Mouse (Mus musculus) spleen, embryonic (tissue): ENCODE measurements around the gene Olfr715.
"Not testable (repeated sequence)": the region's sequence is repeated elsewhere in the genome, so short reads cannot be mapped to it uniquely, and the experiment has no call there.

Experiments used
- CTCF ChIA-PET: fragments of 350-600 bp; sonication (Branson Sonifier 250); formaldehyde crosslinking; loops from one replicate; lab custom pipeline; 2022; lab: Charles Lee

Olfr715 gene

DNA sequence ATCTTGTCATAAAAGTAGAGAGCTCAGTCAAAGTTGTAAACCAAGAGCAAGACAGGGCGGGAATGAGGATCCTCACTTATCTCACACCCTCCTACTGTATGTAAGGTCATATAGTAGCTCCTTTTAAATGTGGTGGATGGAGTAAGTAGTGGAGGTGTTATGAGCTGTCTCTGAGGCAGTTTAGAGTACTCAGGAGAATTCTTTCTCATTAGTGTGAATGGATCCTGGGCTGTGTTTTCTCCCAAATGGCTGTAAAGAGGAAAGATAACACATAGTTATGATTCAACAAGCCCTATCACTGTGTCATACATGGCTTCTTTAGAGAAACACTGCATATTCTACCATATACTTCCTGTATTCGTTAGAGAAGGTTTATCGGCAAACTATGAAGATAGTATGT is at the start of gene Olfr715:
Olfr715 (minus strand) TSS at position 101 of the 400 bp plus-strand sequence.
- CTCF ChIA-PET, result not testable (repeated sequence)

DNA sequence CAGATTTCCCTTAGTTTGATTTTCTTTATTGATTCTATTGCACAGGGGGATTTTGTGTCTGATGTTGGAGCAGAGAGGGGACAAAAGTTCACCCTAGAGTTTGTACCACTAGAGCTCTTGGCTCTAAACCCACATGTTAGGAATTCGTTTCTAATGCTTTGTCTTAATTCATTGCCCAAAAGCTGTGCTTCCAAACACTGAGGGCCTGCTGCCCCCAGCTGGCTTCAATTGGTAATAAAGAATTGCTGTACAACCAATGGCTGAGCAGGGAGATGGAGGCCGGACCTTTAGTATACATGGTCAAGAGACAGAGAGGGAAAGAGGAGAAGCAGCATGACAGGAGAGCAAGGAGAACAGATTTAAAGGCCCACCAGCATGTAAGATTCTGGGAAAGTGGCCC is 49.5 kb upstream of the Olfr715 start:
- CTCF ChIA-PET, result no interaction called here

DNA sequence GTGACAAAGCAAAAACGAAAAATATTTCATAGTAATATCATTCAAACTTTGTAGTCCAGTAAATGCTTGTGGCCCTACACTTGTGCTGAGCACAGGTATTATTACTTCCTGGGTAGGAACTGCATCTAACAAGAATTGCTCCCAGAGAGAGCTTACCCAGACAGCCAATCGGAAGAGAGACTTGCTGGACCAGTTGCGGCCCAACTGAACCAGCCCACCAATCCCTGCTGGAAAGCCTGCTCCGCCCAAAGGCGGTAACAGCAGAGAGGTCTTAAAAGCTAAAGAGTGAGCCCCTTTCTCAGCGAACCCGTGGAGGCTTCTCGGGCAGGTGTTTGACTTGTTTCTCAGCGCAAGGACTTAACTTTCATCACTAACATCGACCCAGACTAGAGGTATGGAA is 35.8 kb upstream of the Olfr715 start, which contains the start of gene Nlrp14:
Nlrp14 (plus strand) TSS at position 301 of the 400 bp plus-strand sequence.
- CTCF ChIA-PET, result no interaction called here

DNA sequence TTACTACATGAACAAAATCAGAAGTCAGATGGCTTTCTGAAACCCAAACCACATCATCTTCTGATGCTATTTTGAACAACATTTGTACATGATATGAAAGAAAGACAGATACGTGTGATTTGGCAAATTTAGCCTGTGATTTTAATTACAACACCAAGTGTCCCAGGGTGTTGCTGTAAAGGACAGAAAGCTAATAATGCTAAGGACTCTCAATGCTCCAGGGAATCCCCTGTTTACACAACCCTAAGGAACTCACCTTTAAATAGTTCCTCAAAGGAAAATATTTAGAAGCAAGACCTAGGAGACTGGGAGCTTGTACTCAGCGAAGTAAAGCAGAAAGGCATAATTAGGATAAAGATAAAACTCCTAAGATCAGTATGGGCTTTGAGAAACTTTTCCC is 7.1 kb upstream of the Olfr715 start, which contains the start of gene Olfr716:
Olfr716 (plus strand) TSS at position 301 of the 400 bp plus-strand sequence.
- CTCF ChIA-PET, result not testable (repeated sequence)

DNA sequence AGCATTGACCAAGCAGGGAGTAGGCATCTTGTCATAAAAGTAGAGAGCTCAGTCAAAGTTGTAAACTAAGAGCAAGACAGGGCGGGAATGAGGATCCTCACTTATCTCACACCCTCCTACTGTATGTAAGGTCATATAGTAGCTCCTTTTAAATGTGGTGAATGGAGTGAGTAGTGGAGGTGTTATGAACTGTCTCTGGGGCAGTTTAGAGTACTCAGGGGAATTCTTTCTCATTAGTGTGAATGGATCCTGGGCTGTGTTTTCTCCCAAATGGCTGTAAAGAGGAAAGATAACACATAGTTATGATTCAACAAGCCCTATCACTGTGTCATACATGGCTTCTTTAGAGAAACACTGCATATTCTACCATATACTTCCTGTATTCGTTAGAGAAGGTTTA is 20.6 kb downstream of the Olfr715 start, which contains the start of gene Olfr715b:
Olfr715b (minus strand) TSS at position 101 of the 400 bp plus-strand sequence.
- CTCF ChIA-PET, result not testable (repeated sequence)

DNA sequence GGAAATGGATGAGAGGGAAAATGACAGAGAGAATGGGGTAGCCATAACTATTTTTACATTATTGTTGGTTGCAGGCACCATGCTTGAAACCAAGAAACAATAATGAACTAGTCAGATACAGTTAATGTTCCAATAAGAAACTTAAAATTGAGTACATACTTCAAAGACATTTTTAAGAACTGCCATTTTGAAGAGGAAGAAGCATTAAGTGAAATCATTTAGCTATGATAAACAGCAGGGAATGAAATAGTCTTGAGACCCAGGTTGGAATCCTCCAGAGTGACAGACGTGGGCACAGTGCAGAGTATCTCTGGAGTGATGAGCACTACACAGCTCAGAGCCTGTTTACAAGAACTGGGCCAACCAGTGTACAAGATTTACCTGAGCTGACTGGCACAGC is 38.0 kb downstream of the Olfr715 start, which contains the start of gene Olfr17:
Olfr17 (plus strand) TSS at position 301 of the 400 bp plus-strand sequence.
- CTCF ChIA-PET, result no interaction called here
